Mouse (Mus musculus) stomach, embryonic 14.5 days (tissue): ENCODE data around the gene Nlrc3. TPM values are rescaled to one million over a fixed set of nuclear protein-coding genes. Genes with fewer than 3 reads are reported as not detected.
A peak's percentile ranks its signal among the peaks of the same experiment; 100 is the strongest.

ENCODE experiments used
- ATAC-seq: fragments of 200-750 bp; cut with Nextera tagmentation; 2 replicates; pipeline ENCODE4 v1.8.0; 2017; ENCODE audit warnings: low read depth, moderate TSS enrichment; ENCODE audit not compliant: insufficient number of reproducible peaks, insufficient read depth, low FRiP score
- H3K27ac ChIP-seq: fragments of 300-500 bp; sonication (generic); 2 replicates; pipeline ENCODE4 v1.5.1; 2014; ENCODE audit warnings: mild to moderate bottlenecking, low read length, moderate library complexity, mixed read lengths
- H3K27me3 ChIP-seq: fragments of 300-500 bp; sonication (generic); 2 replicates; pipeline ENCODE4 v1.6.1; 2014; ENCODE audit warnings: low read length, control low read depth, mixed read lengths; ENCODE audit not compliant: control insufficient read depth, insufficient read depth
- H3K36me3 ChIP-seq: fragments of 300-500 bp; sonication (generic); 2 replicates; pipeline ENCODE4 v1.6.1; 2014; ENCODE audit warnings: mild to moderate bottlenecking, control low read depth, low read length, moderate library complexity, mixed read lengths; ENCODE audit not compliant: control insufficient read depth, insufficient read depth
- H3K4me1 ChIP-seq: fragments of 300-500 bp; sonication (generic); 2 replicates; pipeline ENCODE4 v1.6.1; 2014; ENCODE audit warnings: low read length, control low read depth, mixed read lengths; ENCODE audit not compliant: control insufficient read depth, insufficient read depth
- H3K4me2 ChIP-seq: fragments of 300-500 bp; sonication (generic); replicated peaks from 2 replicates; pipeline ENCODE4 v1.6.1; 2014; ENCODE audit warnings: low read depth, low read length, control low read depth
- H3K4me3 ChIP-seq: fragments of 300-500 bp; sonication (generic); 2 replicates; pipeline ENCODE4 v1.5.1; 2014; ENCODE audit warnings: low read depth, low read length, control low read depth
- H3K9ac ChIP-seq: fragments of 300-500 bp; sonication (generic); replicated peaks from 2 replicates; pipeline ENCODE4 v1.6.1; 2014; ENCODE audit warnings: low read depth, mild to moderate bottlenecking, control low read depth, low read length, moderate library complexity, mixed read lengths
- H3K9me3 ChIP-seq: fragments of 300-500 bp; sonication (generic); 2 replicates; pipeline ENCODE4 v1.6.1; 2016; ENCODE audit warnings: low read depth, low read length, control low read depth; ENCODE audit not compliant: control insufficient read depth
- WGBS: fragments of 180-500 bp; shearing (Covaris S2); extraction: QIAGEN DNeasy Blood & Tissue Kit; methylation state at CpG from one replicate; pipeline ENCODE4 v1.1.7; 2014; 5-methylcytosine and 5-hydroxymethylcytosine counted together
- polyA plus RNA-seq: library from polyadenylated mRNA; unstranded; fragments of >200 nt; fragmentation: Nextera tagmentation; extraction: Ambion mirVana; gene quantifications from 2 replicates; pipeline ENCODE4 v1.2.1, GENCODE M21; 2014

The Nlrc3 gene
- polyA plus RNA-seq, 1 experiment from 2014 or later, result 1.2 TPM

GRCm38 (mm10) chr16:3920756-3921155 lies 55.7 kb downstream of the Nlrc3 start:
- Histone ChIP-seq H3K9me3 (no peaks in the 10 kb centered on the region), H3K27ac (no peak overlapping the region), H3K36me3 (peaks cover 36% of the 10 kb centered on the region), H3K9ac (no peak overlapping the region), H3K4me3 (no peak overlapping the region), H3K4me2 (no peak overlapping the region), H3K4me1 (no peaks in the 10 kb centered on the region), H3K27me3 (no peaks in the 10 kb centered on the region)
- no peak for ATAC-seq
- WGBS, result 89% methylated on average over 2 of the region's 2 CpGs

- peaks cover 4% of the 10 kb centered on the region; the same call in 1 of the 2 replicates for H3K4me1 ChIP-seq
- H3K27me3 ChIP-seq, result no peaks in the 10 kb centered on the region
- peak overlapping the region; percentile 57 for H3K4me2 ChIP-seq
- H3K36me3 ChIP-seq, result peaks cover 19% of the 10 kb centered on the region
- H3K27ac ChIP-seq, result peak overlapping the region; percentile 66; the same call in 1 of the 2 replicates
- no peaks in the 10 kb centered on the region for H3K9me3 ChIP-seq
- peak overlapping the region; percentile 45 for H3K4me3 ChIP-seq
- 6% methylated on average over 20 of the region's 20 CpGs for WGBS
- ATAC-seq, result no peak
- H3K9ac ChIP-seq, result peak overlapping the region; percentile 54
Measured at GRCm38 (mm10) chr16:3909118-3909517, 67.3 kb downstream of the Nlrc3 start.

- Histone ChIP-seq H3K27ac (peak within 1 kb of the TSS; percentile 66; the same call in 1 of the 2 replicates), H3K27me3 (no peaks in the 10 kb centered on the region), H3K36me3 (peaks cover 20% of the 10 kb centered on the region), H3K4me3 (peak within 1 kb of the TSS; percentile 45), H3K4me1 (peaks cover 4% of the 10 kb centered on the region; the same call in 1 of the 2 replicates), H3K4me2 (peak within 1 kb of the TSS; percentile 57), H3K9ac (peak within 1 kb of the TSS; percentile 54), H3K9me3 (no peaks in the 10 kb centered on the region)
- under 1% methylated on average over 33 of the region's 33 CpGs for WGBS
- ATAC-seq, result peak; percentile 98
Measured at GRCm38 (mm10) chr16:3908537-3909111, 67.8 kb downstream of the Nlrc3 start, which contains the start of the genes 1700037C18Rik and Cluap1. Gene 1700037C18Rik, minus strand, starts transcription at chr16:3908689. Gene Cluap1, plus strand, starts transcription at chr16:3908801.

GRCm38 (mm10) chr16:3907471-3907870 lies 69.0 kb downstream of the Nlrc3 start:
- H3K4me2 ChIP-seq, result no peak overlapping the region
- 67% methylated on average over 2 of the region's 2 CpGs for WGBS
- peaks cover 4% of the 10 kb centered on the region; the same call in 1 of the 2 replicates for H3K4me1 ChIP-seq
- H3K27ac ChIP-seq, result no peak overlapping the region
- ATAC-seq, result no peak
- H3K9ac ChIP-seq, result no peak overlapping the region
- H3K27me3 ChIP-seq, result no peaks in the 10 kb centered on the region
- H3K4me3 ChIP-seq, result no peak overlapping the region
- no peaks in the 10 kb centered on the region for H3K9me3 ChIP-seq
- peaks cover 18% of the 10 kb centered on the region for H3K36me3 ChIP-seq

- Histone ChIP-seq H3K27me3 (no peaks in the 10 kb centered on the region), H3K4me3 (no peak overlapping the region), H3K36me3 (peaks cover 39% of the 10 kb centered on the region), H3K27ac (no peak overlapping the region), H3K9ac (no peak overlapping the region), H3K4me2 (no peak overlapping the region), H3K4me1 (no peaks in the 10 kb centered on the region), H3K9me3 (no peaks in the 10 kb centered on the region)
- WGBS, result 81% methylated on average over 1 of the region's 1 CpGs
- ATAC-seq, result no peak
Measured at GRCm38 (mm10) chr16:3896553-3896952, 79.9 kb downstream of the Nlrc3 start.

GRCm38 (mm10) chr16:3896046-3896445 lies 80.4 kb downstream of the Nlrc3 start:
- peaks cover 34% of the 10 kb centered on the region for H3K36me3 ChIP-seq
- 82% methylated on average over 6 of the region's 6 CpGs for WGBS
- no peak overlapping the region for H3K9ac ChIP-seq
- no peaks in the 10 kb centered on the region for H3K27me3 ChIP-seq
- no peak overlapping the region for H3K4me3 ChIP-seq
- H3K4me2 ChIP-seq, result no peak overlapping the region
- no peak overlapping the region for H3K27ac ChIP-seq
- no peak for ATAC-seq
- H3K4me1 ChIP-seq, result no peaks in the 10 kb centered on the region
- H3K9me3 ChIP-seq, result no peaks in the 10 kb centered on the region

GRCm38 (mm10) chr16:3895173-3895792 lies 81.1 kb downstream of the Nlrc3 start:
- no peaks in the 10 kb centered on the region for H3K4me1 ChIP-seq
- H3K4me2 ChIP-seq, result no peak overlapping the region
- no peaks in the 10 kb centered on the region for H3K9me3 ChIP-seq
- 77% methylated on average over 9 of the region's 9 CpGs for WGBS
- H3K27ac ChIP-seq, result peak overlapping the region; percentile 17; the same call in 1 of the 2 replicates
- no peak overlapping the region for H3K4me3 ChIP-seq
- ATAC-seq, result no peak
- H3K27me3 ChIP-seq, result no peaks in the 10 kb centered on the region
- peaks cover 28% of the 10 kb centered on the region for H3K36me3 ChIP-seq
- H3K9ac ChIP-seq, result no peak overlapping the region
